Comparison of ENCODE assay signal across 8 mouse cellular contexts in genomic region chr17:29237772-29238420, GRCm38 (mm10). TPM values are rescaled to one million over a fixed set of nuclear protein-coding genes. Genes with fewer than 3 reads are reported as not detected.
DNase-seq lines count a peak whose midpoint lies in the region; ATAC-seq and TF ChIP-seq lines count a peak whose summit lies in the region.

Cpne5 (minus strand) TSS chr17:29238167.

- H3K9me3 ChIP-seq in liver, embryonic 11.5 days (ENCODE audit: control insufficient read depth, low read length) = no peaks in the 10 kb centered on the region
- no peaks in the 10 kb centered on the region for H3K9me3 ChIP-seq in hindbrain, embryonic 14.5 days (ENCODE audit: control insufficient read depth, low read length)
- H3K9me3 ChIP-seq in liver, embryonic 14.5 days (ENCODE audit: control insufficient read depth, low read length) = no peaks in the 10 kb centered on the region

- WGBS in liver, embryonic 11.5 days = 1% methylated on average over 65 of the region's 73 CpGs
- under 1% methylated on average over 65 of the region's 73 CpGs for WGBS in hindbrain, embryonic 14.5 days
- WGBS in liver, embryonic 14.5 days (ENCODE audit: insufficient replicate concordance) = under 1% methylated on average over 62 of the region's 73 CpGs

- DNase-seq in CD4-positive, CD25-positive, alpha-beta regulatory T cell, adult 2 months (ENCODE audit: low read depth, low spot score) = peak; percentile 44
- DNase-seq in liver, embryonic 11.5 days (ENCODE audit: low spot score) = peak; percentile 56
- no peak for DNase-seq in liver
- peak; percentile 46 for DNase-seq in hindbrain, embryonic 14.5 days (ENCODE audit: low spot score)
- DNase-seq in liver, embryonic 14.5 days (ENCODE audit: low read depth in 3 of 3, low spot score in 3 of 3) = no peak
- DNase-seq in right cerebral cortex, postnatal 10 days (ENCODE audit: low spot score in 2 of 2) = peak; percentile 73 to 75
- no peak for DNase-seq in urinary bladder, postnatal 10 days (ENCODE audit: low spot score)

- ATAC-seq in CD4-positive, CD25-positive, alpha-beta regulatory T cell, adult 4 months = no peak
- no peak for ATAC-seq in liver, embryonic 11.5 days (replicated peaks; ENCODE audit: low FRiP score)
- ATAC-seq in hindbrain, embryonic 14.5 days (ENCODE audit: low FRiP score) = peak; percentile 60
- no peak for ATAC-seq in liver, embryonic 14.5 days (ENCODE audit: insufficient read depth)

- no peak within 1 kb of the TSS for H3K27ac ChIP-seq in liver, embryonic 11.5 days (ENCODE audit: low read depth, low read length)
- H3K27ac ChIP-seq in hindbrain, embryonic 14.5 days = no peak within 1 kb of the TSS
- no peak within 1 kb of the TSS for H3K27ac ChIP-seq in liver, embryonic 14.5 days

- peaks cover 71% of the 10 kb centered on the region for H3K27me3 ChIP-seq in liver, embryonic 11.5 days (replicated peaks; ENCODE audit: control insufficient read depth, insufficient read depth, low read length)
- H3K27me3 ChIP-seq in hindbrain, embryonic 14.5 days (ENCODE audit: control insufficient read depth, insufficient read depth, low read length) = peaks cover 21% of the 10 kb centered on the region; the same call in 1 of the 2 replicates
- H3K27me3 ChIP-seq in liver, embryonic 14.5 days (ENCODE audit: control insufficient read depth, insufficient read depth, low read length) = peaks cover 42% of the 10 kb centered on the region

- peak within 1 kb of the TSS; percentile 57 for H3K4me3 ChIP-seq in liver, embryonic 11.5 days (ENCODE audit: low read depth, low read length)
- H3K4me3 ChIP-seq in hindbrain, embryonic 14.5 days (replicated peaks; ENCODE audit: low read length) = peak within 1 kb of the TSS; percentile 64
- H3K4me3 ChIP-seq in liver, embryonic 14.5 days (ENCODE audit: insufficient read depth in 1 of 2, low read depth in 2 of 2, low read length in 2 of 2) = peak within 1 kb of the TSS; percentile 19 to 47; a peak in 3 of 4 replicates

- H3K4me2 ChIP-seq in liver, embryonic 11.5 days = peak within 1 kb of the TSS; percentile 90
- H3K4me2 ChIP-seq in hindbrain, embryonic 14.5 days (replicated peaks) = peak within 1 kb of the TSS; percentile 99
- peak within 1 kb of the TSS; percentile 61 for H3K4me2 ChIP-seq in liver, embryonic 14.5 days (ENCODE audit: low read depth)

- H3K9ac ChIP-seq in liver, embryonic 11.5 days (ENCODE audit: low read depth, low read length) = no peak within 1 kb of the TSS
- peak within 1 kb of the TSS; percentile 76 for H3K9ac ChIP-seq in hindbrain, embryonic 14.5 days
- no peak within 1 kb of the TSS for H3K9ac ChIP-seq in liver, embryonic 14.5 days (replicated peaks)

- peaks cover 4% of the 10 kb centered on the region for H3K4me1 ChIP-seq in liver, embryonic 11.5 days (replicated peaks; ENCODE audit: control insufficient read depth, insufficient read depth, low read length)
- peaks cover 17% of the 10 kb centered on the region for H3K4me1 ChIP-seq in hindbrain, embryonic 14.5 days (replicated peaks; ENCODE audit: control insufficient read depth, insufficient read depth, low read length)
- H3K4me1 ChIP-seq in liver, embryonic 14.5 days (replicated peaks; ENCODE audit: control insufficient read depth in 2 of 2, insufficient read depth in 2 of 2, low read length in 1 of 2) = no peaks in the 10 kb centered on the region

- H3K36me3 ChIP-seq in liver, embryonic 11.5 days (ENCODE audit: control insufficient read depth, insufficient read depth, low read length) = no peaks in the 10 kb centered on the region
- H3K36me3 ChIP-seq in hindbrain, embryonic 14.5 days (replicated peaks; ENCODE audit: control insufficient read depth, insufficient read depth) = no peaks in the 10 kb centered on the region
- H3K36me3 ChIP-seq in liver, embryonic 14.5 days (replicated peaks; ENCODE audit: control insufficient read depth, insufficient read depth, low read depth) = no peaks in the 10 kb centered on the region

- TF ChIP-seq EP300 in liver, embryonic 14.5 days (IDR thresholded peaks at IDR 0.05; ENCODE audit: low read depth) = no peak

- TF ChIP-seq CTCF in liver, embryonic 14.5 days (IDR thresholded peaks at IDR 0.05; ENCODE audit: low read depth) = no peak

RNA-seq across cellular contexts. Expression of gene Cpne5, which starts in this region (rescaled TPM):
- polyA plus RNA-seq in CD4-positive, CD25-positive, alpha-beta regulatory T cell, adult 4 months (2017; shearing (Covaris generic)) = 1 to 10 TPM; 2.2 to 2.3 TPM
- 0.93 and 1.1 TPM in 2 replicates for polyA plus RNA-seq in liver, embryonic 11.5 days (2014; fragmentation: Nextera tagmentation; extraction: Ambion mirVana)
- 38.1 and 42.8 TPM in 2 replicates for polyA plus RNA-seq in hindbrain, embryonic 14.5 days (2014; fragmentation: Nextera tagmentation; extraction: Ambion mirVana)
- polyA plus RNA-seq in liver, embryonic 14.5 days (2012; rRNA removed) = 0.06 and 0.12 TPM in 2 replicates
- 0.16 and 0.28 TPM in 2 replicates for polyA plus RNA-seq in liver, embryonic 14.5 days (2014; fragmentation: Nextera tagmentation; extraction: Ambion mirVana)

Comparison
In these comparisons a context has a peak if more than half of its experiments do, and no peak if none do; other contexts are left out.
1. RNA of gene Cpne5 (polyA plus RNA-seq): 38.1 to 42.8 TPM in hindbrain, embryonic 14.5 days; 2.2 to 2.3 TPM in CD4-positive, CD25-positive, alpha-beta regulatory T cell, adult 4 months, 0.93 to 1.1 TPM in liver, embryonic 11.5 days and 0.06 to 0.28 TPM in liver, embryonic 14.5 days; every median in the first group is over 10 times any median in the second.
2. DNase-seq: peak in CD4-positive, CD25-positive, alpha-beta regulatory T cell, adult 2 months (single experiment), liver, embryonic 11.5 days (single experiment), hindbrain, embryonic 14.5 days (single experiment) and right cerebral cortex, postnatal 10 days (2 of 2); none in liver (single experiment), liver, embryonic 14.5 days (0 of 3) and urinary bladder, postnatal 10 days (single experiment).
3. Peak in every context shown above with its lines, with median percentiles within 50 percentile points of each other: H3K4me2 ChIP-seq and H3K4me3 ChIP-seq.